Mouse (Mus musculus) forebrain, postnatal 0 days (tissue): ENCODE measurements at regions not wholly inside any gene's neighbourhood (a gene's known extent, or its start where the extent isn't known, plus 50 kb on each side); places are given as distances from the start of the nearest gene placed in this dataset.

Experiments used
- ATAC-seq: fragments of 200-750 bp; cut with Nextera tagmentation; 2 replicates; pipeline ENCODE4 v1.8.0; 2017; ENCODE audit warnings: mild to moderate bottlenecking, moderate library complexity
- DNase-seq: peaks from one replicate; pipeline ENCODE4 v3.0.0-alpha.2; 2015
- H3K27ac ChIP-seq: fragments of 300-500 bp; sonication (generic); 2 replicates; pipeline ENCODE4 v1.5.1; 2014; ENCODE audit warnings: low read depth, mild to moderate bottlenecking, antibody characterized with exemption, low read length, moderate library complexity, mixed read lengths
- H3K27me3 ChIP-seq: fragments of 300-500 bp; sonication (generic); 2 replicates; pipeline ENCODE4 v1.6.1; 2014; ENCODE audit warnings: mild to moderate bottlenecking, low read length, mixed read lengths; ENCODE audit not compliant: insufficient read depth
- H3K36me3 ChIP-seq: fragments of 300-500 bp; sonication (generic); 2 replicates; pipeline ENCODE4 v1.6.1; 2014; ENCODE audit warnings: mild to moderate bottlenecking, moderate library complexity; ENCODE audit not compliant: insufficient read depth
- H3K4me1 ChIP-seq: fragments of 300-500 bp; sonication (generic); 2 replicates; pipeline ENCODE4 v1.6.1; 2014; ENCODE audit warnings: antibody characterized with exemption; ENCODE audit not compliant: insufficient read depth
- H3K4me2 ChIP-seq: fragments of 300-500 bp; sonication (generic); 2 replicates; pipeline ENCODE4 v1.6.1; 2014; ENCODE audit warnings: low read depth, mild to moderate bottlenecking, moderate library complexity
- H3K4me3 ChIP-seq: fragments of 300-500 bp; sonication (generic); 2 replicates; pipeline ENCODE4 v1.5.1; 2014; ENCODE audit warnings: low read depth, low read length, mixed read lengths
- H3K9ac ChIP-seq: fragments of 300-500 bp; sonication (generic); 2 replicates; pipeline ENCODE4 v1.6.1; 2014; ENCODE audit warnings: mild to moderate bottlenecking
- H3K9me3 ChIP-seq: fragments of 300-500 bp; sonication (generic); 2 replicates; pipeline ENCODE4 v1.6.1; 2016; ENCODE audit warnings: low read length
- CTCF ChIP-seq: sonication (generic); IDR thresholded peaks from 2 replicates; pipeline ENCODE4 v1.5.1; 2016; ENCODE audit warnings: antibody characterized with exemption, control low read depth, low read depth
- WGBS: fragments of 180-500 bp; shearing (Covaris S2); extraction: QIAGEN DNeasy Blood & Tissue Kit; methylation state at CpG from one replicate; pipeline ENCODE4 v1.1.7; 2014; 5-methylcytosine and 5-hydroxymethylcytosine counted together

- 96% methylated on average over 7 of the region's 7 CpGs for WGBS
- Histone ChIP-seq H3K9me3 (no peaks in the 10 kb centered on the region), H3K27ac (no peak overlapping the region), H3K4me2 (no peak overlapping the region), H3K27me3 (no peaks in the 10 kb centered on the region), H3K4me1 (no peaks in the 10 kb centered on the region), H3K4me3 (no peak overlapping the region), H3K9ac (no peak overlapping the region), H3K36me3 (no peaks in the 10 kb centered on the region)
- no peak for DNase-seq
- TF ChIP-seq CTCF = no peak
- ATAC-seq = no peak
Observed at GRCm38 (mm10) chr12:77179138-77179537, 58.8 kb upstream of the Fut8 start.

- Histone ChIP-seq H3K9me3 (no peaks in the 10 kb centered on the region), H3K27me3 (no peaks in the 10 kb centered on the region), H3K9ac (no peak overlapping the region), H3K4me2 (no peak overlapping the region), H3K36me3 (no peaks in the 10 kb centered on the region), H3K27ac (no peak overlapping the region), H3K4me1 (no peaks in the 10 kb centered on the region), H3K4me3 (no peak overlapping the region)
- no peak for DNase-seq
- TF ChIP-seq CTCF = no peak
- 40% methylated on average over 15 of the region's 15 CpGs for WGBS
- no peak for ATAC-seq
Observed at GRCm38 (mm10) chr12:77177811-77178578, 59.9 kb upstream of the Fut8 start.

- Histone ChIP-seq H3K4me1 (no peaks in the 10 kb centered on the region), H3K27ac (no peak overlapping the region), H3K27me3 (no peaks in the 10 kb centered on the region), H3K36me3 (no peaks in the 10 kb centered on the region), H3K9ac (no peak overlapping the region), H3K4me2 (no peak overlapping the region), H3K4me3 (no peak overlapping the region), H3K9me3 (no peaks in the 10 kb centered on the region)
- DNase-seq (no peak), ATAC-seq (no peak)
- 77% methylated on average over 3 of the region's 3 CpGs for WGBS
- TF ChIP-seq CTCF = no peak
Observed at GRCm38 (mm10) chr12:77177303-77177702, 60.6 kb upstream of the Fut8 start.

- DNase-seq (no peak), ATAC-seq (no peak)
- no peak overlapping the region for H3K9ac ChIP-seq
- no peaks in the 10 kb centered on the region for H3K27me3 ChIP-seq
- H3K4me2 ChIP-seq = no peak overlapping the region
- no peak overlapping the region for H3K4me3 ChIP-seq
- no peaks in the 10 kb centered on the region for H3K9me3 ChIP-seq
- H3K36me3 ChIP-seq = no peaks in the 10 kb centered on the region
- no peak overlapping the region for H3K27ac ChIP-seq
- H3K4me1 ChIP-seq = no peaks in the 10 kb centered on the region
- TF ChIP-seq CTCF = no peak
Observed at GRCm38 (mm10) chr12:77174032-77174431, 63.9 kb upstream of the Fut8 start.

GRCm38 (mm10) chr12:77172540-77172939 lies 65.4 kb upstream of the Fut8 start:
- Histone ChIP-seq H3K4me1 (no peaks in the 10 kb centered on the region), H3K9ac (no peak overlapping the region), H3K4me2 (no peak overlapping the region), H3K4me3 (no peak overlapping the region), H3K27me3 (no peaks in the 10 kb centered on the region), H3K27ac (no peak overlapping the region), H3K36me3 (no peaks in the 10 kb centered on the region), H3K9me3 (no peaks in the 10 kb centered on the region)
- no peak for TF ChIP-seq CTCF
- no peak for DNase-seq
- whole genome bisulfite sequencing = 98% methylated on average over 2 of the region's 2 CpGs
- no peak for ATAC-seq

- WGBS = 97% methylated on average over 5 of the region's 5 CpGs
Observed at GRCm38 (mm10) chr12:77170257-77170656, 67.7 kb upstream of the Fut8 start.

GRCm38 (mm10) chr12:77168367-77168766 lies 69.6 kb upstream of the Fut8 start:
- Histone ChIP-seq H3K9ac (no peak overlapping the region), H3K9me3 (no peaks in the 10 kb centered on the region), H3K36me3 (no peaks in the 10 kb centered on the region), H3K27me3 (no peaks in the 10 kb centered on the region), H3K27ac (no peak overlapping the region), H3K4me2 (no peak overlapping the region), H3K4me1 (no peaks in the 10 kb centered on the region), H3K4me3 (no peak overlapping the region)
- 31% methylated on average over 1 of the region's 1 CpGs for WGBS
- DNase-seq = no peak
- TF ChIP-seq CTCF = no peak
- ATAC-seq = no peak

More at GRCm38 (mm10) chr12:77170257-77170656, 67.7 kb upstream of the Fut8 start:
- no peaks in the 10 kb centered on the region for H3K9me3 ChIP-seq
- no peak overlapping the region for H3K4me2 ChIP-seq
- H3K27me3 ChIP-seq = no peaks in the 10 kb centered on the region
- no peak overlapping the region for H3K4me3 ChIP-seq
- H3K4me1 ChIP-seq = no peaks in the 10 kb centered on the region
- H3K36me3 ChIP-seq = no peaks in the 10 kb centered on the region
- no peak overlapping the region for H3K9ac ChIP-seq
- TF ChIP-seq CTCF = no peak
- no peak for ATAC-seq
- no peak for DNase-seq
- H3K27ac ChIP-seq = no peak overlapping the region
